Mouse (Mus musculus): ENCODE data around the gene Acsm3.
"Not testable (repeated sequence)": the region's sequence is repeated elsewhere in the genome, so short reads cannot be mapped to it uniquely, and the experiment has no call there.

The Acsm3 gene

GRCm38 (mm10) chr7:119760527-119760951 is at the start of gene Acsm3:
TSS of gene Acsm3 (plus strand) at chr7:119760923.
- DNase-seq = no peak

GRCm38 (mm10) chr7:119714111-119714510 is 46.6 kb upstream of the Acsm3 start:
- no peak for DNase-seq

- peak; percentile 95 for DNase-seq
Observed at GRCm38 (mm10) chr7:119720253-119720946, 40.3 kb upstream of the Acsm3 start, which contains the start of gene Thumpd1. TSS of gene Thumpd1 (minus strand) at chr7:119720798.

- no peak for DNase-seq
Observed at GRCm38 (mm10) chr7:119720947-119721310, 39.8 kb upstream of the Acsm3 start.

- no peak for DNase-seq
Observed at GRCm38 (mm10) chr7:119727621-119728020, 33.1 kb upstream of the Acsm3 start.

- peak in 1 of 2 experiments; percentile 16 for DNase-seq
Observed at GRCm38 (mm10) chr7:119731262-119731661, 29.5 kb upstream of the Acsm3 start.

- no peak for DNase-seq
Observed at GRCm38 (mm10) chr7:119738877-119739276, 21.8 kb upstream of the Acsm3 start.

- DNase-seq = not testable (repeated sequence)
Observed at GRCm38 (mm10) chr7:119739798-119740468, 20.8 kb upstream of the Acsm3 start.

- no peak for DNase-seq
Observed at GRCm38 (mm10) chr7:119744321-119744720, 16.4 kb upstream of the Acsm3 start.

- DNase-seq = no peak
Observed at GRCm38 (mm10) chr7:119745869-119746268, 14.9 kb upstream of the Acsm3 start.

- no peak for DNase-seq
Observed at GRCm38 (mm10) chr7:119748761-119749160, 12.0 kb upstream of the Acsm3 start.

- DNase-seq = no peak
Observed at GRCm38 (mm10) chr7:119749942-119750341, 10.8 kb upstream of the Acsm3 start.

- DNase-seq = no peak
Observed at GRCm38 (mm10) chr7:119753696-119754095, 7.0 kb upstream of the Acsm3 start.

GRCm38 (mm10) chr7:119762166-119762697 is 1.5 kb downstream of the Acsm3 start:
- no peak for DNase-seq

- no peak for DNase-seq
Observed at GRCm38 (mm10) chr7:119764377-119764776, 3.7 kb downstream of the Acsm3 start.

- no peak for DNase-seq
Observed at GRCm38 (mm10) chr7:119766996-119767395, 6.3 kb downstream of the Acsm3 start.

GRCm38 (mm10) chr7:119769895-119770294 is 9.2 kb downstream of the Acsm3 start:
- no peak for DNase-seq

- DNase-seq = peak in 1 of 2 experiments; percentile 51
Observed at GRCm38 (mm10) chr7:119783453-119783852, 22.7 kb downstream of the Acsm3 start.

- no peak for DNase-seq
Observed at GRCm38 (mm10) chr7:119784908-119785307, 24.2 kb downstream of the Acsm3 start.

- DNase-seq = no peak
Observed at GRCm38 (mm10) chr7:119789024-119789423, 28.3 kb downstream of the Acsm3 start.

GRCm38 (mm10) chr7:119793586-119794250 is 33.0 kb downstream of the Acsm3 start, which contains the start of the genes Rexo5 and Eri2:
TSS of gene Rexo5 (plus strand) at chr7:119794006.
TSS of gene Eri2 (minus strand) at chr7:119794058.
- DNase-seq = peak; percentile 92 to 93

GRCm38 (mm10) chr7:119794251-119794638 is 33.5 kb downstream of the Acsm3 start:
- DNase-seq = no peak

GRCm38 (mm10) chr7:119795311-119795710 is 34.6 kb downstream of the Acsm3 start:
- no peak for DNase-seq
